Mouse (Mus musculus): Measurements from ENCODE around the gene Myh9. TPM values are rescaled to one million over a fixed set of nuclear protein-coding genes. Genes with fewer than 3 reads are reported as not detected.
"Not testable (repeated sequence)": the region's sequence is repeated elsewhere in the genome, so short reads cannot be mapped to it uniquely, and the experiment has no call there.

Myh9 gene
- polyA plus RNA-seq, 1 experiment: 38.7 TPM

DNA sequence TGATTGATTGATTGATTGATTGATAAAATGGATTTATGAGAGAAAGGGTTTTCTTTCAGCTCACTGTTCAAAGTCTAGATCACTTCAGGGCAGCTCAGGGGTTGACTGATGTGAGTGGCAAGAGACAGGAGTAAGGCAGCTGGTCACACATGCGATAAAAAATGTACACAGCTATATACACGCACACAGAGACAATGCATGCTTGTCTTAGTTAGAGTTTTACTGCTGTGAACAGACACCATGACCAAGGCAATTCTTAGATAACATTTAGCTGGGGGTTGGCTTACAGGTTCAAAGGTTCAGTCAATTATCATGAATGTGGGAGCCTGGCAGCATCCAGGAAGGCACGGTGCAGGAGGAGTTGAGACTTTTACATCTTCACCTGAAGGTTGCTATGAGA is 31.0 kb upstream of the Myh9 start:
- DNase-seq (ENCODE audit: extremely low spot score in 1 of 2, low spot score in 1 of 2): no peak

DNA sequence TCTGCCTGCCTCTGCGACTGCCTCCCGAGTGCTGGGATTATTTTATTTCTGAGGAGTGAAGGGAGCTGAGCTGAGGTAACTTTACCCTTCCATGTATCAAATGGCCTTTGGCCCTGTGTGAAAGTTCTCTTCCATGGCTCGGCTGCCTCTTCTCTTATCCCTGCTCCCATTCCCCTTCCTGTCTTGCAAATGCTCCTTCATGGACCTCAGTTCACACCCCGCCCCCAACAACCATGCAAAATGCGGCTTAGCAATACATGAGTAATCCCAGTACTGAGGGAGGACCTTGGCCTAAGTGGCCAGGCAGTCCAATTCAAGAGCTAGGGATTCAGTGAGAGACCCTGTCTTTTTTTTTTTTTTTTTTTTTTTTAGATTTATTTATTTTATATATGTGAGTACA is 26.4 kb upstream of the Myh9 start:
- no peak for DNase-seq (ENCODE audit: extremely low spot score in 1 of 2, low spot score in 1 of 2)

DNA sequence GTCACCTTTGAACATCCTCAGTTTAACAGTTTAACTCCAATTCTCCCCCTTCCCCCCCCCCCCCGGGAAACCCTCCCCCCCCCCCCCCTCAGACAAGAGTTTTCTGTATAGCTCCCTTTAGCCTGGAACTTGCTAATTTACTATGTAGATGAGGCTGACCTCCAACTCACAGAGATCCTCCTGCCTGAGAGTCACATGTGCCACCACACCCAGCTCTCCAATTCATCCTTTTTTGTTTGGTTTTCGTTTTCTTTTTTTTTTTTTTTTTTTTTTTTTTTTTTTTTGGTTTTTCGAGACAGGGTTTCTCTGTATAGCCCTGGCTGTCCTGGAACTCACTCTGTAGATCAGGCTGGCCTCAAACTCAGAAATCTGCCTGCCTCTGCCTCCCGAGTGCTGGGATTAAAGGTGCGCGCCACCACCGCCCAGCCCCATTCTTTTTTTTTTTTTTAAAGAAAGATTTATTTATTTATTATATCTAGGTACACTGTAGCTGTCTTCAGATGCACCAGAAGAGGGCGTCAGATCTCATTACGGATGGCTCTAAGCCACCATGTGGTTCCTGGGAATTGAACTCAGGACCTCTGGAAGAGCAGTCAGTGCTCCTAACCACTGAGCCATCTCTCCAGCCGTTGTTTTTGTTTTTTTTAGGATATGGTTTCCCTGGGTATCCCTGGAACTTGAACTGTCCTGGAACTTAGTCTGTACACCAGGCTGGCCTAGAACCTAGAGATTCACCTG is 25.4 kb upstream of the Myh9 start:
- DNase-seq (ENCODE audit: extremely low spot score in 1 of 2, low spot score in 1 of 2): not testable (repeated sequence)

DNA sequence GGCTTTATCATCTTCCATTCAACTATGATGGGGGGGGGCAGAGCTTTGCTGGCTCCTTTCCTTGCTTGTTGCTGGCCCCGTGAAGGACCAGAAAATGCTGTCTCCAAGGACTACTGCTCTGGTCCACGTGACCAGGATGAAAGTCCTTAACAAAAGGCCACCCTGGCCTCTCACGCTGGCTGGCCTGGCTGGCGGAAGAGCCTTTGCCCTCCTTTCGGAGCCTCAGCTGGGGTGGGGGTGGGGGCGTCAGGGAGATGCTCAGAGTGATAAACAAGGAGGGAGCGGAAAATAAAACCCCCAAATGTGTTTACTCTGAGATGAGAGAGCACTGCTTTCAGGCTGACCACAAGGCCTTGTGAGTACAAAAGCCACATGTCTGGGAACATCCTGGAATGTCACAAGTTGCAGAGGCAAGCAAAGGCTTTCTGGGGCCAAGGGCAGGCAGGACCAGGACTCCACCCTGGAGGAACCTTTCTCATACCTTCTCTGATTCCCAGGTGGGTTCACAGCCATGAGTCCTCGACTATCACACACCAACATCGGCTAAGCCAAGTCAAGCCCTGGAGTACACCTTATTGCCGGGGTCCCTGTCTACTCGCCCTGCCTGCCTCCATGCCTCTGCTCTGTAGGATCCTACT is 24.7 kb upstream of the Myh9 start:
- DNase-seq (ENCODE audit: extremely low spot score in 1 of 2, low spot score in 1 of 2): no peak

DNA sequence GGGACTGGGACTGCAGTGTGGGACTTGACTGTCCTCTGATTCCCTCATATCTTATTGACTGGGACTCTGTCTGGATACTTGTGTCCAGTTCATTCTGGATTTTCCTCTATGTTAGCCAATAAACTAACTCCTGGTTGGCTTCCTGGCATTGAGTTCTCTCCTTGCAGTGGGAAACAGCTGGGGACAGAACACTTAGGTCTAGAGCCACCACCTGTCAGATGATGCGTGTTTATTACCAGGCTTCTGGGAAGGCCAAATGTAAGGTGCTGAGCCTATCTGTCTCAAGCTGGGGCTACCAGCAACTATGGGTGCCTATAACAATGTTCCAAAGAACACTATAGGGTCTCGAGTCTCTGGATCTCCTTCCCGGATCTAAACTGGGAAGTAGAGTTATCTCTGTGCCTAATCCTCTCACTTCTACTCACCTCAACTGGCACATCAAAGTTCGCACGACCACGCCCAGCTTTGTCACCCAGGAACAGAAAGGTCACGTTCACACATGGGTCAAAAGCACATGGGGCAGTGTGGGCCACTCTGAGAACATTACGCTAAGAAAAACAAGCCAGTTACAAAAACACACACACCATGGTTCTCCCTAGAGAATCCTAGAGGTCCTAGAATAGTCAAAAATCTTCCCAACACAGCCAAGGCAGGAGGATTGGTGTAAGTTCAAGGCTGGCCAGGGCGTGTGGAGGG is 22.2 kb upstream of the Myh9 start:
- DNase-seq (ENCODE audit: extremely low spot score in 1 of 2, low spot score in 1 of 2): no peak

DNA sequence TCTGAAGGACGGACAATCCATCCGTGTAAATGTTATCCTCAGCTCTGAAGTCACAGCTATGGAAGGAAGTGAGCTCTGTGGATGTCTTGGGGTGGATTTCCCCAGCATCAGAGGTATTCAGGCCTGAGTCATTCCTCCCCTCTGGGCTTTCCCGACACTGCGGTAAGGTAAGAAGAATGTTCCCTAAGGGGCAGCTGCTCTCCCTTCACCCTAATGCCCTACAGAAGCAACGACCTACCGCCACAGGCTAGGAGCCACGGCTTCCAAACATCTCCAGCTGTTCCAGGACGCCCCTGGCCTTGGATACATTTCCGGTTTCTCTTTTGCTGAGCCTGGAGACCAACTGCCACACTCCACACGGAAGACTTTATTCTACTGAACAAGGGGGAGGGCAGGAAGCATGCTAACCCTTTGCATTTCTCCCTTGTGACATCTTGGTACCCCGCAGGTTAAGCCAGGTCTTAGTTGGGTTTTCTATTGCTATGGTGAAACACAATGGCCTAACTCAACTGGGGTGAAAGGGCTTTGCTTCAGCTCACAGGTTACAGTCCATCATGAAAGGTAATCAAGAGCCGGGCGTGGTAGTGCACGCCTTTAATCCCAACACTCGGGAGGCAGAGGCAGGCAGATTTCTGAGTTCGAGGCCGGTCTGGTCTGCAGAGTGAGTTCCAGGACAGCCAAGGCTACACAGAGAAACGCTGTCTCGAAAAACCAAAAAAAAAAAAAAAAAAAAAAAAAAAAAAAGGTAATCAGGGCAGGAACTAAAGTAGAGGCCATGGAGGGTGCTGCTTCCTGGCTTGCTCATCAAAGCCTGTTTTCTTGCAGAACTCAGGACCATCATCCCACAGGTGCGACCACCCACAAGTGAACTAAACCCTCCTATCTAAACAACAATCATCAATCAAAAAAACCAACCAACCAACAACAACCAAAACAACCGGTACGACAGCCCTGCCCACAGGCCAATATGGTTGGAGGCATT is 21.3 kb upstream of the Myh9 start:
- DNase-seq (ENCODE audit: extremely low spot score in 1 of 2, low spot score in 1 of 2): no peak

DNA sequence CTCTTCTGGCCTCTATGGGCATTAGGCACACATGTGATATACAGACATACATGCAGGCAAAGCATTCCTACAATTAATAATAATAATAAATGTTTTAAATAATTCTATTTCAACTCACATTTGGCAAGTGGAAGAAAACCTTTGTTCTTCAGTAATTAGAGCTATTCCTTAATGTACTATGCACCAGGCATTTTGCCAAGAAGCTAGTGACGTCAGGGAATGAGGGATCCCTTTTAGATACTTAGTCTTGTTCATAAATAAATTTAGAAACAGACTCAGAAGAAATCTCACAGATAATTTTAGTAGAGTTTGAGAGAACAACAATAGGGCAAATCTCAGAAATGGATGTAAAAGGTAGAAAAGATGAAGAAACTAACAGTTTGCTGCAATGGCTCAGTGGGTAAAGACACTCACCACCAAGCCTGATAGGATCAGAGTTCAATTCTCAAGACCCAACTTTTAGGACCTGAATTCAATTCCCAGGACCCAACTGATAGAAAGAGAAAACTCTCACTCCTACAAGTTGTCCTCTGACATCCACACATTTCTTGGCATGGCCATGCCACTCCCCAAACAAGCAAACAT is 18.2 kb upstream of the Myh9 start:
- DNase-seq (ENCODE audit: extremely low spot score in 1 of 2, low spot score in 1 of 2): peak in 1 of 2 experiments; percentile 70

DNA sequence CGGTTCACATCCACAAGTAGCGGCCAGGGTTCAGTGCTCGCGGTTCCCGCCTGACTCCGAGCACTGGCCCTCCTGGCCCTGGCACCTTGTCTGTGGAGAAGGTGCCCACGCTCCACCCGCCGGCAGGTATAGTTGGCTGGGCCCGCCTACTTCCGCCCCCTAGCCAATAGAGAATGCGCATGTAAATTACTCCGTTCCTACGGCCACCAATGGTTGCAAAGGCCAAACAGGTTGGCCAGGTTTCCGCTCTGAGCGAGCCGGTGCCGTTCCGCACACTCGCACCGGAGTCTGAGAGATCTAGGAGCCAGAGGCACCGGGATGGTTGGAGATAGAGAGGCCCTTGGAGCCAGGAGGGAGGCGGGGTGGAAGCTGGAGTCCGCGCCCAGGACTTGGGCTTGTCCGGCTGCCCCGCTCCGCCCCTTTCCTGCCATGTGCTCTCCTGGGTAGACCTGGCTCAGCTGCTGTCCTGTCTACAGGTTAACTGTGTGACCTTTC is 15.7 kb upstream of the Myh9 start:
- DNase-seq (ENCODE audit: extremely low spot score in 1 of 2, low spot score in 1 of 2): peak in 1 of 2 experiments; percentile 73

DNA sequence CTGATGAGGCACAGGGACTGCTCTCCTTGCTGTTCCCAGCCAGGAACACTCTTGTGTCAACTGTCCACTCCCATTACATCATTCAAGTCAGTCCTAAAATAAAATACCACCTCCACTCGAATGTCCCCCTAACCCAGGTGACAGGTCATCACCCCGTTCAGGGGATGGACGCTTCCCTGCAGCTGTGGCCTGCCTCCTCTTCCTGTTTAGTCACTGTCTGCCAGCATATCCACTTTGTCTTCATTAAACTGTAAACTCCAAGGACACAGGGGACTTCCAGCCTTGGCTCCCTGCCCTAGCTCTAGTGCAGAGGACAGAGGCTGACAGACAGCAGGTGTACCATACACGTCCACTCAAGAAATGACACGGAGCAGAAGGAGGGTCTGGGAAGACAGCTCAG is 14.6 kb upstream of the Myh9 start:
- no peak for DNase-seq (ENCODE audit: extremely low spot score in 1 of 2, low spot score in 1 of 2)

DNA sequence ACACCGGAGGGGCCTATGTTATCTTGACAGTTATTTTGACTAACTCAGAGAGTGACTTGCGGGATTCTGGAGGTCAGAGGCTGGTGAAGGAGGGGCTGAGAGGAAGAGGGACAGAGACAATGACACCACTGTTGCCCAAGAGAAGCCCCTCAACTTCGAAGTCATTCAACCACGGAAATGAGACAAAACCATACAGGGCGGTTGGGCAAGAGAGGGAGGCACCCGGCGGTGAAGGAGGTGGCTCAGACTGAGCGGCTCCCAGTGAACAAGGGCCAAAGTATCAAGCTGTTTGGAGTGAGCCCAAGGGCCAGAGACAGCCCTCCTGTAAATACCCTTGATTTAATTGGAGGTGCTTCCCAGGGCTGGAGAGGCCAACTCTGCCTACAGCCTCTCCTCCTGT is 13.3 kb upstream of the Myh9 start:
- no peak for DNase-seq (ENCODE audit: extremely low spot score in 1 of 2, low spot score in 1 of 2)

DNA sequence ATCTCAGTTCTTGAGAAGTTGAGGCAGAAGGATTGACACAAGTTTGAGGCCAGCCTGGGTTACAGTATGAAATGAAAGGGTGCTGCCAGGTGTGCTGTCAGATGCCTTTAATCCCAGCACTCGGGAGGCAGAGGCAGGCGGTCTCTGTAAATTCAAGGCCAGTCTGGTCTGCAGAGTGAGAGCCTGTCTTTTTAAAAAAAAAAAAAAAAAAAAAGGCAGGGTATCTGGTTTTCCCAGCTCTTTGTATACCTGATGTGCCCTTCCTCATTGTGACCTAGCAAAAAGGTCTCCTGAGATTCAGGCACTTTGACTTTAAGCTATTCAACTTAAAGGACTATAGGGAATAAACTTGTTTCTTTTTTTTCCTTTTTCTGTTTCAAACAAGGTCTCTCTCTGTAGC is 10.0 kb upstream of the Myh9 start:
- no peak for DNase-seq (ENCODE audit: extremely low spot score in 1 of 2, low spot score in 1 of 2)

DNA sequence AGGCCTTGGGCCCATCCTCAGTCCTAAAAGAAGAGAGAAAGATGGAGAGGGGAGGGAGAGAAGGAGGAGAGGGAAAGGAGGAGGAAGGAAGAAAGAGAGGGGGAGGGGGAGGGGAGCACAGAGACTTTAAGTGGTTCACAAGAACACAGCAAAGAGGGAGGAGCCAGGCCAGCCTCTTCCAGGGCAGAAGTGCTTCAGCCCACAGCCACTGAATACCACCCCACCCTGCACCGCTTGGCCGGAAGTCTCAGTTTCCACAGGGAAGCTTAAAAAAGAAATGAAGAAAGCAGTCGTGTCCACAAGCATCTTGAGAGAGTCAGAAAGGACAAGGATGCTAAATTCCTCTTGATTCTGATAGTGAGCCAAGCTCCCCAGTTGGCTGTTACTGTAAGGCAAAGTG is 9.2 kb upstream of the Myh9 start:
- DNase-seq (ENCODE audit: extremely low spot score in 1 of 2, low spot score in 1 of 2): no peak

DNA sequence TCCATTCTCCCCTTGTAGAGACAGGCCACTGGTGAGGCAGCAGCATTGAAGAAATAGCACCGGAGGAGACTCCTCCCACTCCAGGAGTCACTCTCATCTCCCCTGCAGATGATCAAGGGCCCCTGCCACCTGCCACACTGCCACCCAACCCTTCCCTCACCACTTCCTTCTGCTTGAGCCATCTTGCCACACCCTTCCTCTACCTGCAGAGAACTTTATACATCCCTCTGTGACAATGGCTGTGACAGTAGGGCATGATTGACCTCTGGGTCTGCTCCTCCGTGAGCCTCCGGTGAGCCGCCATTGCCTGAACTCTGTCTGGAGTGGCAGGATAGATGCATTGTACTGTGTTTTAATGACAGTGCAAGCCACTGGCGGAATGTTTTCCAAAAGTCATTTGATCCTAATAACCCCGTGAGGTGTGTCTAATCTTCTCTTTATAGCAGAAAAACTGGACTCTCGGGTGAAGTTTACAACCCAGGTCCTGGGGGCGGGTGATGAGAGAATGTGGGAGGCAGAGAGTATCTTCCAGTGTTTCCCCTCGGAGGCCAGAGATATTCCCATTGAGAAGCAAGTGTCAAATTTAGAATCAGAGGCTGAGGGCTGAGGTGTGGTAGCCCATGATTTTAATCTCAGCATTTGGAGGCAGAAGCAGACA is 7.7 kb upstream of the Myh9 start:
- DNase-seq (ENCODE audit: extremely low spot score in 1 of 2, low spot score in 1 of 2): no peak

DNA sequence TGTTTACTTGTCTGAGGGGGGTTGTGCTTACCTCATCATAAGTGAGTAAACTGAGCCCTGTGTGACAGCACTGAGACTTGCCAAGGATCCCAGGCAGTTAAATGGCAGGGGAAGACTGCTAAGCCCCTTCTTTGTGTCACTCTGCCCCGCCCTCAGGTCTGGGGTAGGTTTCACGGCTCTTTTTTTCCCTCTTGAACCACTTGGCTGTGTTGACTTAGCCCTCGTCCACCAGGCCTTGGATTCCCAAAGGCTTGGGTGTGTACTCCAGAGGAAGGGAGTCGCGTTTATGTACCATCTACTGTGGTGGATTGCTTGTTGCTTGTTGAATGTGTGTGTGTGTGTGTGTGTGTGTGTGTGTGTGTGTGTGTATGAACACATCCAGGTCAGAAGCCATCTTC is 7.1 kb upstream of the Myh9 start:
- DNase-seq (ENCODE audit: extremely low spot score in 1 of 2, low spot score in 1 of 2): no peak

DNA sequence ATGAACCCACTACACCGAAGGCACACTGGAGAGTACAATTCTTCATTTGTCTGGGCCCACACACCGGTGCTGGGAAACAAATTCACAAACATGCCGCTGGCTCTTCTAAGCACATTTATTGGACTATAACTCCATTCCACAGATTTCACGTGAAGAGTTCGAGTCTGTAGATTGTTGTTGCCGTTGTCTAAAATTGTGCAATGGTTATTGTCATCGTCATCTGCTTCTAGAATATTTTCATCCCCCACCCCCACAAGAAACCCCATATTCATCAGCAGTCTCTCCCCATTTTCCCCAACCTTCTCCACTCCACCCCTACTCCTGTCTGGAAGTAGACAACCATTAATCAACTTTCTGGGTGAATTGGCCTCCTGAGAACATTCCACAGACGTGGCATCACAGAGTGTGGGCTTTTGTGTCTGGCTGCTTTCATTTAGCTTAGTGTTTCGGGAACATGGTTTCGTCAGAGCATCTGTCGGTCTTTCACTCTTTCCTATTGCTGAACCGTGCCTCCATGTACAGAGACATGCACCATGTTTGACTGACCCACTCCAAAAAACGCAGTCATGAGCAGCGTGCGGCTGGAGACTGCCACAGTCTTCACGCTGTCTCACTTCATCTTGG is 6.6 kb upstream of the Myh9 start:
- no peak for DNase-seq (ENCODE audit: extremely low spot score in 1 of 2, low spot score in 1 of 2)

DNA sequence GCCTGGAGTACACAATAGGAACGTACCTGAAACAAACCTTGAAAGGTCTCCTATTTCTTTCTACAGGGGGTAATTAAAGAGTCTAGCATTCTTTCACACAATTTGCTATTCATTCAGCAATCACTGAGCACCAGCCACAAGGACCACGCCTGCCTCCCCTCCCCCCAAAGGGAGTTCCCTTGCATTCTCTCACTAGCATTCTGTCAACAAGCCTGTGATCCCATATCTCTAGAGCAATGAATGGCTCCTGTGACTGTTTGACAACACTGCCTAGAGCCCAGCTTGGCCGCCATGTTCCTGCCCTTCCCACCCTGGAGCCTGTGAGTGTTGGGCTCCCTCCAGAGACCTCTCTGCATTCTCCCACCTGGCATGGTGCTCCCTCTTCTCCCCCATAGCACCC is 5.9 kb upstream of the Myh9 start:
- DNase-seq (ENCODE audit: extremely low spot score in 1 of 2, low spot score in 1 of 2): no peak

DNA sequence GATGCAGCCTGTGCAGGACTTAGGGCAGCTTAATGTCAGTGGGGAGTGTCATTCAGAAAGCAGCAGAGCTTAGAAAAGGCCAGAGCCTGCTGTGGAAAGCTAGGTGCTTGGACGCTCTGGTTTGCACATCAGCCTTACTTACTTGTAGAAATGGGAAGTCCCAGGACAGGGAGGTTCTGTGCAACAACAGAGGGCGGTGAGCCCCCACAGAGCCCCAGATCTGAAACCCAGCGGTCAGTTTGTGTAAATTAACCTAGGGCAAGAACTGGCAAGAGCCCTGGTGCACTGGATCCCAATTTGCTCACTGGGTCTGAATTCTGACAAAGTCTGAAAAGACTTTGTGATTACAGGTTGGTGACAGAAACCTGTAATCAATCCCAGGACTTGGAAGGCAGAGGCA is 5.1 kb upstream of the Myh9 start:
- no peak for DNase-seq (ENCODE audit: extremely low spot score in 1 of 2, low spot score in 1 of 2)

DNA sequence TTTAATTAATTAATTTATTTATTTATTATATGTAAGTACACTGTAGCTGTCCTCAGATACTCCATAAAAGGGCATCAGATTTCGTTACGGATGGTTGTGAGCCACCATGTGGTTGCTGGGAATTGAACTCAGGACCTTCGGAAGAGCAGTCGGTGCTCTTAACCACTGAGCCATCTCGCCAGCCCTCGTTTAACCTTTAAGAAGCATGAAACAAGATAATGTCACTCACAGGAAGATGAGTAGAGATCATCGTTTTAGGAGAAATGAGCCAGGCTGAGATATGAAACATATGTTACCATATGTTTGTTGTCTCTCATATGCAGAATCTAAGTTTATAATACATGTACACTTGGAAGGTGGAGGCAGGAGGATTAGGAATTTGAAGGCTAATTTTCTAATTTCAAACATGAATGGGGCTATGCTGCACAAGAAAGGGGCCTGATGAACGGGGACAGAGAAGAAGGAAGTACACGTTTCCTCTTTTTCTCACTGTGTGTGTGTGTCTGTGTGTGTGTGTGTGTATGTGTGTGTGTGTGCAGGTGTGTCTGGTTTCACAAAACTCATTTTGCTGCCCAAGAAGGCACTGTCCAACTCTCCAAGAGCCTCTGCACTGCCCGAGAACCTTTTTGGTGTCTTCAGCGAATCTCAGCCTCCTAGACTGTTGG is 4.1 kb upstream of the Myh9 start:
- DNase-seq (ENCODE audit: extremely low spot score in 1 of 2, low spot score in 1 of 2): not testable (repeated sequence)
